Mouse (Mus musculus) midbrain, embryonic 16.5 days (tissue): Measurements from ENCODE around the gene Ypel5. TPM values are rescaled to one million over a fixed set of nuclear protein-coding genes. Genes with fewer than 3 reads are reported as not detected.
A peak's percentile ranks its signal among the peaks of the same experiment; 100 is the strongest.

ENCODE experiments used
- ATAC-seq: fragments of 200-750 bp; cut with Nextera tagmentation; 2 replicates; pipeline ENCODE4 v1.8.0; 2017; ENCODE audit warnings: moderate TSS enrichment
- H3K27ac ChIP-seq: fragments of 300-500 bp; sonication (generic); 2 replicates; pipeline ENCODE4 v1.5.1; 2014; ENCODE audit warnings: mild to moderate bottlenecking, low read length, mixed read lengths
- H3K27me3 ChIP-seq: fragments of 300-500 bp; sonication (generic); 2 replicates; pipeline ENCODE4 v1.6.1; 2014; ENCODE audit warnings: low read depth, low read length, mixed read lengths; ENCODE audit not compliant: control insufficient read depth, insufficient read depth
- H3K36me3 ChIP-seq: fragments of 300-500 bp; sonication (generic); 2 replicates; pipeline ENCODE4 v1.6.1; 2014; ENCODE audit warnings: mild to moderate bottlenecking, low read length, moderate library complexity, mixed read lengths; ENCODE audit not compliant: control insufficient read depth, insufficient read depth
- H3K4me1 ChIP-seq: fragments of 300-500 bp; sonication (generic); 2 replicates; pipeline ENCODE4 v1.6.1; 2014; ENCODE audit warnings: mild to moderate bottlenecking, low read length, mixed read lengths; ENCODE audit not compliant: control insufficient read depth, insufficient read depth
- H3K4me2 ChIP-seq: fragments of 300-500 bp; sonication (generic); 2 replicates; pipeline ENCODE4 v1.6.1; 2014; ENCODE audit warnings: mild to moderate bottlenecking, low read length, mixed read lengths
- H3K4me3 ChIP-seq: fragments of 300-500 bp; sonication (generic); 2 replicates; pipeline ENCODE4 v1.5.1; 2014; ENCODE audit warnings: low read depth, mild to moderate bottlenecking, low read length, moderate library complexity, mixed read lengths
- H3K9ac ChIP-seq: fragments of 300-500 bp; sonication (generic); 2 replicates; pipeline ENCODE4 v1.6.1; 2014; ENCODE audit warnings: low read depth, low read length, mixed read lengths
- H3K9me3 ChIP-seq: fragments of 300-500 bp; sonication (generic); replicated peaks from 2 replicates; pipeline ENCODE4 v1.6.1; 2014; ENCODE audit warnings: mild to moderate bottlenecking, low read length, mixed read lengths; ENCODE audit not compliant: control insufficient read depth, poor library complexity, severe bottlenecking
- WGBS: fragments of 180-500 bp; shearing (Covaris S2); extraction: QIAGEN DNeasy Blood & Tissue Kit; methylation state at CpG from one replicate; pipeline ENCODE4 v1.1.7; 2014; 5-methylcytosine and 5-hydroxymethylcytosine counted together
- polyA plus RNA-seq: library from polyadenylated mRNA; unstranded; fragments of >200 nt; fragmentation: Nextera tagmentation; extraction: Ambion mirVana; gene quantifications from 2 replicates; pipeline ENCODE4 v1.2.1, GENCODE M21; 2015

The Ypel5 gene
- polyA plus RNA-seq, result 114 and 116 TPM in 2 replicates

DNA sequence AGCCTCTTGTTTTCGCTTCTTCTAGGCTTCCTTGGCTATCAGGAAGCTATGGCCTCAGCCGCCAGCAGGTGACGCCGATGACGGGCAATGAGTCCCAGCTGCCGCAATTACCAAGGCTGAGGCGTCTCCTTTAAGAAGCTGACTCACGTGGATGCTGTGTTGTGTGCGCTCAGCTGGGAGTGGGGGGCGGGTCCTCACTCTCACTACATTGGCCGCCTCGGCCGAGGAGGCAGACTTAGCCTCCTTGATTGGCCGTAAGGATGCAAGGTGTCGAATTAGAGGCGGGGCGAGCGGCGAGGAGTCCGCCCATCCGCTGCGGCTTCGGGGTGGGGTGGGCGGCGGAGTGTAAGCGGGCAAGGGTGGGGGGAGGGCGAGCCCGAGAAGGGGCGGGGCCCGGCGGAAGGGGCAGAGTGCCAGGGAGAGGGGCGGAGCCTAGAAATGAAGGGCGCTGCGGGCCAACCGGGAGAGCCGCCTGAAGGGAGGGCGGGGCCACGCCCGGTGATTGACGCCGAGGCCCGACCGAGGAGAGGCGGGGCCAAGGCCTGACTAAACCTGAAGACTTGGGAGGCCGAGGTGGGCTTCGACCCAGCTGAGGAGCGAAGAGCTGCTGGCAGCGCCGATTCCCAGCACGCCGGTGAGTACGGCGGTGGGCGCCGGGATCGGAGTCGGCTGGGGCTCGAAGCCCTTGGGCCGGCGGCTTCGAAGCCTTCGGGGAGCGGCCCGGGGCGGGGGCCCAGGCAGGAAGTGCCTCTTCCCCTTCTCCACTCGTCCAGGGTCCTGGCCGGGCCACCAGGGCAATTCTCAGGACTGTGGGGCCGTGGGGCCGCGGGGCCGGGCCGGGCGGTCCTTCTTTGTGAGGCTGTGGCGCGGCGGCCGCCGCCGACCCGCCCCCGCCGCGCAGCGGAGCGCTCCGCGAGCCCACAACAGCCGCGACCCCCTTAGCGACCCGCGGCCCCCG is at the start of gene Ypel5:
TSS of gene Ypel5 (plus strand) at position 296 of the 958 bp plus-strand sequence.
- peak within 1 kb of the TSS; percentile 77 for H3K4me2 ChIP-seq
- WGBS, result 0% methylated on average over 76 of the region's 93 CpGs
- peak within 1 kb of the TSS; percentile 99 for H3K27ac ChIP-seq
- no peaks in the 10 kb centered on the region for H3K9me3 ChIP-seq
- peak; percentile 99 for ATAC-seq
- no peaks in the 10 kb centered on the region for H3K27me3 ChIP-seq
- H3K4me3 ChIP-seq, result peak within 1 kb of the TSS; percentile 90
- peaks cover 9% of the 10 kb centered on the region for H3K4me1 ChIP-seq
- no peaks in the 10 kb centered on the region for H3K36me3 ChIP-seq
- peak within 1 kb of the TSS; percentile 98 for H3K9ac ChIP-seq

DNA sequence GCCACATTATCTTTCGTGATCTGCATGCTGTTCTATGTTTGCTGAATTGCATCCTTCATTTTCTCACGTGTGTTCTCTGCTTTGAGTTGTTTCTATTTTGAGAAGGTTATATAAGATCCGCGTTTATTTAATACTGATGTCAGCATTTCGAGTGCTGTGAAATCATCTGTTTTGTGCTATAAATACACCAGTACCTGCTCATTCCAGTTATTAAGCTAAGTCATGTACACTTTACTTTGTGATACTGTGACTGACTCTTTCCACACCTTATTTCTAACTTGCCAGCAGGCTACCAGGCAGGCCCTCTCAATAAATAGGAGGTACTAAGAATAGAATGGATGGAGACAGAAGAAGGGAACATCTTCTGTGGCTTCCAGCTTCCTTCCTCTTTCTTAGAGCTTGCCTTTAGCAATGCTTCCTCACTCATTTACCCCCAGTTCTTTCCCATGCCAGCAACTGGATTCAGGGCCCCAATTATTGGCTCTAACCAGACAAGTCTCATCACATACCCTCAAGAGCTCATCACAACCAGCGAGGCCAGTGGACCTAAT is 48.3 kb upstream of the Ypel5 start:
- ATAC-seq, result no peak
- Histone ChIP-seq H3K4me2 (no peak overlapping the region), H3K9ac (no peak overlapping the region), H3K4me1 (no peaks in the 10 kb centered on the region), H3K27me3 (no peaks in the 10 kb centered on the region), H3K27ac (no peak overlapping the region), H3K4me3 (no peak overlapping the region), H3K36me3 (no peaks in the 10 kb centered on the region), H3K9me3 (no peaks in the 10 kb centered on the region)
- 82% methylated on average over 6 of the region's 6 CpGs for WGBS

DNA sequence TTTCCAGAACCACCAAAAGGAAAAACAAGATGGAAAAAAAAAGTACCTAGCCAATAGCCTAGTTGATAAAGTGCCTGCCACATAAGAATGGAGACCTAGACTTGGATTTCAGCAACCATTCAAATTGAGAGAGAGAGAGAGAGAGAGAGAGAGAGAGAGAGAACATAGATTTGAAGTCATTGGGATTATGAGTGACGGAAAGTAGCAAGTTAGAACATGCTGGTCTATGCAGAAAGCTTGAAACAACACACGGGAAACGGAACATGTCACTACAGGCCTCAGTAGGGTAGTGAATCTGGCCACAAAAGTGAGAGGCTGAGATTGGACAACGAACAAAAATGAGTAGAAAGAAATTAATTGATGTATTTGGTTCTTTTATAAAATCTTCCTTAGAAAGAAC is 43.0 kb upstream of the Ypel5 start:
- no peak overlapping the region for H3K4me2 ChIP-seq
- H3K9ac ChIP-seq, result no peak overlapping the region
- 88% methylated on average over 4 of the region's 4 CpGs for WGBS
- no peaks in the 10 kb centered on the region for H3K36me3 ChIP-seq
- no peak overlapping the region for H3K4me3 ChIP-seq
- H3K27ac ChIP-seq, result no peak overlapping the region
- H3K27me3 ChIP-seq, result no peaks in the 10 kb centered on the region
- no peaks in the 10 kb centered on the region for H3K9me3 ChIP-seq
- H3K4me1 ChIP-seq, result no peaks in the 10 kb centered on the region
- no peak for ATAC-seq

DNA sequence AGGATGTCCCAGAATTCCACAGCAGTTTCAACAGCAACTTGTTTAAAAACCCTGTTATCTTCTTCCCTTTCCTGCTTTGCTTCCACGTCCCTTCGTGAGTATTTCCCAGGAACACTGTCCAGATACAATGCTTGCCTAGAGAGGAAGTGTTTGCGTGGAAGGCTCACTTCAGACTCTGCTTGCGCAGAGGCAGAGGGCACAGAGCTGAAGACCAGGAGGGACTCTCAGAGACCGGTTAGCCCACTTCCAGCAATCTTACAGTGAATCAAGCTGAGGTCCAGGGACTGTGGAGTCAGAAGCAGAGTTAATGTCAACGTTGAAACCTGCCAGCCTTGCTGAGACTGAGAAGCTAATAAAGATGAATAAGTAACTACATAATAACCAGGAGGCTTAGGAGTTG is 41.6 kb upstream of the Ypel5 start:
- WGBS, result 76% methylated on average over 6 of the region's 6 CpGs
- Histone ChIP-seq H3K9me3 (no peaks in the 10 kb centered on the region), H3K27me3 (no peaks in the 10 kb centered on the region), H3K9ac (no peak overlapping the region), H3K27ac (no peak overlapping the region), H3K4me1 (no peaks in the 10 kb centered on the region), H3K4me3 (no peak overlapping the region), H3K4me2 (no peak overlapping the region), H3K36me3 (no peaks in the 10 kb centered on the region)
- no peak for ATAC-seq

DNA sequence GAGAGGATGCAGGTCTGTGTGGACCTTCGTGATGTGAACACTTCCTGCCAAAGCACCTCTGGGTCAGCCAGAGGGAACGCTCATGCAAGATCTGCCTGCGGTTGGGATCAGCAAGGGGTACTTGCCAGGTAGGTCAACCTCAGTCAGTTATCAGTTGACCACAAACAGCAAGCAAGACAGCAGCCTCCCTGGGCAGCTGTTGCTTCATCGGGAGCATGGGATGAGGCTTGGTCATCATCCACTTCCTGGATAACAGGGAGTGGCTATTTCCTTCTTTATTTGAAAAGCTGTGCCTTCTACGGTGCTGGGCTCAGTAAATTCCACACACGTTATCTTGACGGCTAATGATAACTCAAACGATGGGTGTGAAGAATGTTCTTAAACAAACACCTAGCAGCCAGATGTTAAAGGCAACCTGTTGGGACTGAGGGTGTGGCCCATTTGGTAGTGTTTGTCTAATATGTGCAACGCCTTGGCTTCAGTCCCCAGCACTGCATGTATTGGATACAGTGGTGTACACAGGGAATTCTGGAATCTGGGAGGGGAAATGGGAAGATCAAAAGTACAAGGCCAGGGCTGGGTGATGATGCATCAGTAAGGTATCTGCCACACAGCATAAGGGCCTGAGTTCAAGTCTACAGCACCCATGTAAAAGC is 40.7 kb upstream of the Ypel5 start:
- H3K9ac ChIP-seq, result no peak overlapping the region
- no peak overlapping the region for H3K4me3 ChIP-seq
- no peaks in the 10 kb centered on the region for H3K36me3 ChIP-seq
- no peak for ATAC-seq
- no peaks in the 10 kb centered on the region for H3K27me3 ChIP-seq
- no peaks in the 10 kb centered on the region for H3K4me1 ChIP-seq
- WGBS, result 91% methylated on average over 9 of the region's 9 CpGs
- H3K27ac ChIP-seq, result no peak overlapping the region
- no peaks in the 10 kb centered on the region for H3K9me3 ChIP-seq
- no peak overlapping the region for H3K4me2 ChIP-seq

DNA sequence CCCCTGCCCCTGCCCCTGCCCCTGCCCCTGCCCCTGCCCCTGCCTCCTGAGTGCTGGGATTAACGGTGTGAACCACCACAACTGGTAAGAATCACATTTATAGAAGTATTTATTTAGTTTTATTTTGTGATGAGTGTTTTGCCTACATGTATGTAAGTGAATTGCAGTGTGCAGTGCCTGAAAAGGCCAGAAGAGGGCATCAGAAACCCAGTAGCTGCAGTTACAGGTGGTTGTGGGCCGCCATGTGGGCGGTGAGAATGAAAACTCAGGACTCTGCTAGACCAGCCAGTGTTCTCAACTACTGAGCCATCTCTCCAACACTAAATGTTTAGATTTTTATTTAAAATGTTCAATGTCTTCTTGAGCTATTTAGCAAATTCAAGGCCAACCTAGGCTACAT is 39.7 kb upstream of the Ypel5 start:
- ATAC-seq, result no peak
- no peaks in the 10 kb centered on the region for H3K9me3 ChIP-seq
- H3K36me3 ChIP-seq, result no peaks in the 10 kb centered on the region
- H3K4me3 ChIP-seq, result no peak overlapping the region
- no peaks in the 10 kb centered on the region for H3K27me3 ChIP-seq
- H3K9ac ChIP-seq, result no peak overlapping the region
- H3K4me1 ChIP-seq, result no peaks in the 10 kb centered on the region
- H3K4me2 ChIP-seq, result no peak overlapping the region
- H3K27ac ChIP-seq, result no peak overlapping the region
- 96% methylated on average over 3 of the region's 3 CpGs for WGBS

DNA sequence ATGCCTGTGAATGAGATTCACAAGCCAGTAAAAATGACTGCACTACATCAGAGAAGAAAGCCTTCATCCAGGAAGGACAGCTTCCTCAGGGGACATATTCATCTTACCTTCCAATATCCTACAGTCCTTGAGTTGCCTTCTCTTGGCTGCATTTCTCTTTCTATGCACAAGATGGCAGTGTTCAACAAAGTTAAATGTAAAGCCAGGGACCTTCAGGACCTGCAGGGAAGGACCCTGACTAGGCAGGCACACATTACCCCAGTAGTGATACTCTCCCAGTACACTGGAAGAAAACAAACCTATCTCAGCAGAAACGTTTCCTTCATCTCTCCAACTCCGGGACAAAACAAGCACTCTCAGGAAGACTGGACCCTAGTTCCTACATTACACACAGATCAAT is 38.4 kb upstream of the Ypel5 start:
- H3K4me1 ChIP-seq, result no peaks in the 10 kb centered on the region
- no peak overlapping the region for H3K4me3 ChIP-seq
- H3K4me2 ChIP-seq, result no peak overlapping the region
- H3K36me3 ChIP-seq, result no peaks in the 10 kb centered on the region
- H3K27me3 ChIP-seq, result no peaks in the 10 kb centered on the region
- no peaks in the 10 kb centered on the region for H3K9me3 ChIP-seq
- peak; percentile 62; the same call in 1 of the 2 replicates for ATAC-seq
- no peak overlapping the region for H3K27ac ChIP-seq
- no peak overlapping the region for H3K9ac ChIP-seq
- 25% methylated on average over 2 of the region's 2 CpGs for WGBS

DNA sequence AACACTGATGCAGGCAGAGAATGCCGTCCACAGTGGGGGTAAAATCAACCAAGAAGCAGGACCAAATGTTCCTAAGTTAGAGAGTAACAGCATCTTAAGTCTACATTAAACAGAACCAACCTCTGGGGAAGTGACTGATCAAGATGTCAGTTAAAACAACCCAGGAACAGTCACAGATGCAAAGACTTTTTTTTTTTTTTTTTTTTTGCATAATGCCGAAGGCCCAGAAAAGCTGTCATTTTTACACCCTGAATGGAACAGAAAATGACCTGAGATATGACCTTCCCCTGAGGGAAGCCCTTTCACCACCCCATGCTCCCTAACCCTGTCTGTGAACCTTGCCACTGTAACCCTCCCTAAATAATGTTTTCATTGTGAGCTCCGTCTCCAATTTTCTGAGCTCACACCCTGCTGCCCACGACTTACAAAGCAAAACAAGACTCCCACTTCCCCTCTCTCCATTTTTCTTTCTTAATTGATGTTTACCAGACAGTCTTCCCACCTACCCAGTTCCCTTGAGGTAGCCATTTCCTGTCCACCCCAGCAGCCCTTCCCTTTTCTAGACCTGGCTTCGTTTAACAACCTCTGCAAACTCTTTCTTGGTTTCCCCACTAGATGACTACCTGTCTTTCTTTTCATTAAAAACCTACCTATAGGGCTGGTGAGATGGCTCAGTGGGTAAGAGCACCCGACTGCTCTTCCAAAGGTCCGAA is 26.2 kb upstream of the Ypel5 start:
- no peak for ATAC-seq
- Histone ChIP-seq H3K4me3 (no peak overlapping the region), H3K9ac (no peak overlapping the region), H3K9me3 (no peaks in the 10 kb centered on the region), H3K27me3 (no peaks in the 10 kb centered on the region), H3K4me2 (no peak overlapping the region), H3K27ac (no peak overlapping the region), H3K4me1 (no peaks in the 10 kb centered on the region), H3K36me3 (no peaks in the 10 kb centered on the region)
- 73% methylated on average over 7 of the region's 7 CpGs for WGBS
